ENCODE assay signal across 24 mouse cellular contexts in genomic region chr8:3682435-3682834, GRCm38 (mm10). TPM values are rescaled to one million over a fixed set of nuclear protein-coding genes. Genes with fewer than 3 reads are reported as not detected.
DNase-seq lines count a peak whose midpoint lies in the region; ATAC-seq lines count a peak whose summit lies in the region.
"Had no signal": no experiment of that assay in that cellular context is flagged by ENCODE, and none has a peak within 500 bp of the region (broad histone marks: within the 10 kb centered on the region; RNA-seq: fewer than 3 reads in every experiment).

No protein-coding gene starts in this region.

- no peak overlapping the region for H3K27ac ChIP-seq in liver, embryonic 13.5 days
- no peak overlapping the region for H3K27ac ChIP-seq in liver, embryonic 12.5 days
- H3K27ac ChIP-seq: embryonic facial prominence, embryonic 13.5 days; forebrain, embryonic 12.5 days; heart, adult 2 months; heart, embryonic 15.5 days; hindbrain, embryonic 10.5 days; hindbrain, embryonic 15.5 days had no signal

- WGBS in liver, embryonic 13.5 days (ENCODE audit: insufficient replicate concordance) = 79% methylated on average over 5 of the region's 5 CpGs
- WGBS in liver, embryonic 12.5 days (ENCODE audit: insufficient replicate concordance) = 76% methylated on average over 5 of the region's 5 CpGs

- 0 out of 2 replicates have a peak, but pooled peaks have one; percentile 29 for ATAC-seq in liver, embryonic 13.5 days (ENCODE audit: low read depth)
- no peak for ATAC-seq in liver, embryonic 12.5 days
- ATAC-seq: CD4-positive, CD25-positive, alpha-beta regulatory T cell, adult 4 months; forebrain, embryonic 16.5 days; inflammation-experienced regulatory T-cells, adult 6 months had no signal

- no peaks in the 10 kb centered on the region for H3K27me3 ChIP-seq in liver, embryonic 13.5 days
- H3K27me3 ChIP-seq in liver, embryonic 12.5 days (replicated peaks) = no peaks in the 10 kb centered on the region
- H3K27me3 ChIP-seq: embryonic facial prominence, embryonic 13.5 days; forebrain, embryonic 12.5 days; heart, embryonic 15.5 days; hindbrain, embryonic 15.5 days had no signal

- no peaks in the 10 kb centered on the region for H3K9me3 ChIP-seq in liver, embryonic 13.5 days (replicated peaks)
- no peaks in the 10 kb centered on the region for H3K9me3 ChIP-seq in liver, embryonic 12.5 days (replicated peaks)
- H3K9me3 ChIP-seq: embryonic facial prominence, embryonic 13.5 days; forebrain, embryonic 12.5 days; G1E; heart, embryonic 15.5 days; hindbrain, embryonic 15.5 days had no signal

- H3K4me2 ChIP-seq in liver, embryonic 13.5 days = no peak overlapping the region
- H3K4me2 ChIP-seq in liver, embryonic 12.5 days = no peak overlapping the region
- H3K4me2 ChIP-seq: embryonic facial prominence, embryonic 13.5 days; forebrain, embryonic 12.5 days; heart, embryonic 11.5 days; heart, embryonic 15.5 days; hindbrain, embryonic 15.5 days had no signal

- H3K4me1 ChIP-seq in liver, embryonic 13.5 days (replicated peaks) = peaks cover 13% of the 10 kb centered on the region
- H3K4me1 ChIP-seq in liver, embryonic 12.5 days = peaks cover 6% of the 10 kb centered on the region

- H3K4me3 ChIP-seq in liver, embryonic 13.5 days (replicated peaks) = no peak overlapping the region
- no peak overlapping the region for H3K4me3 ChIP-seq in liver, embryonic 12.5 days
- H3K4me3 ChIP-seq: embryonic facial prominence, embryonic 13.5 days; forebrain, embryonic 12.5 days; heart, adult 2 months; heart, embryonic 15.5 days; hindbrain, embryonic 10.5 days; hindbrain, embryonic 15.5 days had no signal

- H3K9ac ChIP-seq in liver, embryonic 13.5 days = no peak overlapping the region
- H3K9ac ChIP-seq in liver, embryonic 12.5 days = no peak overlapping the region
- H3K9ac ChIP-seq: embryonic facial prominence, embryonic 13.5 days; forebrain, embryonic 12.5 days; heart, embryonic 15.5 days; hindbrain, embryonic 15.5 days had no signal

- peak; percentile 46 for DNase-seq in cerebellum, adult 11-12 months
- DNase-seq in cerebellum, adult 8-10 months = no peak
- DNase-seq in heart, adult 11 months = peak; percentile 87
- no peak for DNase-seq in heart, postnatal 4 days
- DNase-seq in liver, embryonic 13.5 days = no peak
- peak; percentile 44 to 56 for DNase-seq in cerebellum, postnatal 25 days
- DNase-seq: adrenal gland, adult 8-10 months; adrenal gland, postnatal 36 days; B cell, adult 2 months; gastrocnemius, postnatal 10 days; heart, adult 2 months; heart, postnatal 14 days had no signal

- H3K36me3 ChIP-seq in liver, embryonic 13.5 days = peaks cover 31% of the 10 kb centered on the region
- peaks cover 36% of the 10 kb centered on the region for H3K36me3 ChIP-seq in liver, embryonic 12.5 days

RNA-seq across cellular contexts. Expression of gene Trappc5, which starts 6.3 kb away (rescaled TPM):
- 10 to 100 TPM; 16.8 to 19.8 TPM for total RNA-seq in heart, postnatal 4 days (2021)
- 18.6 and 18.7 TPM in 2 replicates for polyA plus RNA-seq in liver, embryonic 13.5 days (2015; fragmentation: Nextera tagmentation; extraction: Ambion mirVana)
- 22.1 and 22.8 TPM in 2 replicates for polyA plus RNA-seq in liver, embryonic 12.5 days (2016; fragmentation: Nextera tagmentation; extraction: Ambion mirVana)

RNA-seq across cellular contexts. Expression of gene Fcor, which starts 10.3 kb away (rescaled TPM):
- under 1 TPM; 0.81 to 0.86 TPM for total RNA-seq in heart, postnatal 4 days (2021)
- 2.9 and 3.5 TPM in 2 replicates for polyA plus RNA-seq in liver, embryonic 13.5 days (2015; fragmentation: Nextera tagmentation; extraction: Ambion mirVana)
- 2.8 and 3.2 TPM in 2 replicates for polyA plus RNA-seq in liver, embryonic 12.5 days (2016; fragmentation: Nextera tagmentation; extraction: Ambion mirVana)
- total RNA-seq: G1E had no signal
- polyA plus RNA-seq: CD4-positive, CD25-positive, alpha-beta regulatory T cell, adult 4 months; G1E; inflammation-experienced regulatory T-cells, adult 6 months had no signal

RNA-seq across cellular contexts. Expression of gene Fcer2a, which starts 11.5 kb away (rescaled TPM):
- under 1 TPM in 1 of 2 experiments, not detected in 1; 0.18 TPM for total RNA-seq in heart, postnatal 4 days (2021)
- 0.06 TPM in 1 of 2 replicates, not detected in the other for polyA plus RNA-seq in liver, embryonic 13.5 days (2015; fragmentation: Nextera tagmentation; extraction: Ambion mirVana)
- 0.07 TPM in 1 of 2 replicates, not detected in the other for polyA plus RNA-seq in liver, embryonic 12.5 days (2016; fragmentation: Nextera tagmentation; extraction: Ambion mirVana)
- total RNA-seq: adrenal gland, postnatal 36 days; G1E had no signal
- polyA plus RNA-seq: brain, embryonic 14.5 days; G1E; heart, embryonic 15.5 days had no signal

RNA-seq across cellular contexts. Expression of gene Mcemp1, which starts 16.9 kb away (rescaled TPM):
- total RNA-seq in heart, postnatal 4 days (2021) = under 1 TPM in 1 of 2 experiments, not detected in 1; 0.23 TPM
- 1.4 and 1.6 TPM in 2 replicates for polyA plus RNA-seq in liver, embryonic 13.5 days (2015; fragmentation: Nextera tagmentation; extraction: Ambion mirVana)
- polyA plus RNA-seq in liver, embryonic 12.5 days (2016; fragmentation: Nextera tagmentation; extraction: Ambion mirVana) = 0.91 and 0.97 TPM in 2 replicates
- polyA plus RNA-seq: CD4-positive, CD25-positive, alpha-beta regulatory T cell, adult 4 months; forebrain, embryonic 16.5 days; G1E; heart, embryonic 11.5 days had no signal

RNA-seq across cellular contexts. Expression of gene Retn, which starts 26.9 kb away (rescaled TPM):
- not detected for total RNA-seq in heart, postnatal 4 days (2021)
- polyA plus RNA-seq in liver, embryonic 13.5 days (2015; fragmentation: Nextera tagmentation; extraction: Ambion mirVana) = 0.18 TPM in 1 of 2 replicates, not detected in the other
- 0.14 and 0.20 TPM in 2 replicates for polyA plus RNA-seq in liver, embryonic 12.5 days (2016; fragmentation: Nextera tagmentation; extraction: Ambion mirVana)
- total RNA-seq: G1E had no signal
- polyA plus RNA-seq: CD4-positive, CD25-positive, alpha-beta regulatory T cell, adult 4 months; embryonic facial prominence, embryonic 13.5 days; G1E; heart, embryonic 11.5 days; heart, embryonic 15.5 days; inflammation-experienced regulatory T-cells, adult 6 months had no signal

Comparison
In these comparisons a context has a peak if more than half of its experiments do, and no peak if none do; other contexts are left out.
1. DNase-seq: peak in cerebellum, adult 11-12 months (single experiment), heart, adult 11 months (single experiment) and cerebellum, postnatal 25 days (2 of 2); none in cerebellum, adult 8-10 months (single experiment), heart, postnatal 4 days (single experiment) and liver, embryonic 13.5 days (single experiment).